8 mouse cellular contexts compared by ENCODE assay signal in genomic region chr5:137287032-137287952, GRCm38 (mm10). TPM values are rescaled to one million over a fixed set of nuclear protein-coding genes. Genes with fewer than 3 reads are reported as not detected.
DNase-seq lines count a peak whose midpoint lies in the region; ATAC-seq lines count a peak whose summit lies in the region.

Gene Ache, plus strand, starts transcription at chr5:137287519.

- H3K27ac ChIP-seq in intestine, embryonic 14.5 days (ENCODE audit: low read depth): no peak within 1 kb of the TSS
- peak within 1 kb of the TSS; percentile 100 for H3K27ac ChIP-seq in liver, embryonic 12.5 days

- no peaks in the 10 kb centered on the region for H3K9me3 ChIP-seq in intestine, embryonic 14.5 days (ENCODE audit: control insufficient read depth, low read length)
- no peaks in the 10 kb centered on the region for H3K9me3 ChIP-seq in liver, embryonic 12.5 days (replicated peaks)

- peak within 1 kb of the TSS; percentile 71 for H3K4me2 ChIP-seq in intestine, embryonic 14.5 days (ENCODE audit: low read length)
- peak within 1 kb of the TSS; percentile 100 for H3K4me2 ChIP-seq in liver, embryonic 12.5 days

- H3K27me3 ChIP-seq in intestine, embryonic 14.5 days (replicated peaks; ENCODE audit: control insufficient read depth, insufficient read depth, low read length): peaks cover 45% of the 10 kb centered on the region
- peaks cover 41% of the 10 kb centered on the region for H3K27me3 ChIP-seq in liver, embryonic 12.5 days (replicated peaks)

- 2% methylated on average over 38 of the region's 40 CpGs for WGBS in intestine, embryonic 14.5 days
- WGBS in liver, embryonic 12.5 days (ENCODE audit: insufficient replicate concordance): 2% methylated on average over 40 of the region's 40 CpGs

- ATAC-seq in CD4-positive, CD25-positive, alpha-beta regulatory T cell, adult 4 months: peak; percentile 36
- ATAC-seq in intestine, embryonic 14.5 days (replicated peaks; ENCODE audit: low FRiP score, low TSS enrichment, low read depth): peak; percentile 34
- no peak for ATAC-seq in liver, embryonic 12.5 days

- H3K9ac ChIP-seq in intestine, embryonic 14.5 days (ENCODE audit: low read length): peak within 1 kb of the TSS; percentile 32; the same call in 1 of the 2 replicates
- peak within 1 kb of the TSS; percentile 91 for H3K9ac ChIP-seq in liver, embryonic 12.5 days

- no peaks in the 10 kb centered on the region for H3K36me3 ChIP-seq in intestine, embryonic 14.5 days (ENCODE audit: control insufficient read depth, insufficient read depth, low read length)
- peaks cover 11% of the 10 kb centered on the region for H3K36me3 ChIP-seq in liver, embryonic 12.5 days

- H3K4me3 ChIP-seq in intestine, embryonic 14.5 days (ENCODE audit: low read depth, low read length): peak within 1 kb of the TSS; percentile 37
- H3K4me3 ChIP-seq in liver, embryonic 12.5 days: peak within 1 kb of the TSS; percentile 77

- DNase-seq in A20 (ENCODE audit: low read depth, low spot score): peak; percentile 21
- peak; percentile 93 for DNase-seq in cerebellum, adult 9-11 months
- DNase-seq in frontal cortex, adult 2 months (ENCODE audit: extremely low spot score in 1 of 2, low spot score in 1 of 2): peak in 1 of 2 experiments; percentile 78
- peak; percentile 74 for DNase-seq in intestine, embryonic 14.5 days (ENCODE audit: low spot score)
- DNase-seq in right cerebral cortex, postnatal 14 days: peak; percentile 79
- no peak for DNase-seq in c-Kit-positive CD71-positive TER-119-positive erythroid progenitor cells, embryonic 14.5 days (ENCODE audit: low spot score)

- peaks cover 21% of the 10 kb centered on the region for H3K4me1 ChIP-seq in intestine, embryonic 14.5 days (replicated peaks; ENCODE audit: control insufficient read depth, insufficient read depth, low read length)
- H3K4me1 ChIP-seq in liver, embryonic 12.5 days: peaks cover 60% of the 10 kb centered on the region

RNA-seq across cellular contexts. Expression of gene Ache, which starts in this region (rescaled TPM):
- under 1 TPM in 1 of 2 experiments, not detected in 1; 0.16 TPM for polyA plus RNA-seq in CD4-positive, CD25-positive, alpha-beta regulatory T cell, adult 4 months (2017; shearing (Covaris generic))
- 63.7 and 65.6 TPM in 2 replicates for polyA plus RNA-seq in frontal cortex, adult 2 months (2012; rRNA removed)
- polyA plus RNA-seq in intestine, embryonic 14.5 days (2014; fragmentation: Nextera tagmentation; extraction: Ambion mirVana): 11.7 and 13.6 TPM in 2 replicates
- polyA plus RNA-seq in liver, embryonic 12.5 days (2016; fragmentation: Nextera tagmentation; extraction: Ambion mirVana): 23.4 and 26.2 TPM in 2 replicates

Comparison
In these comparisons a context has a peak if more than half of its experiments do, and no peak if none do; other contexts are left out.
1. RNA of gene Ache (polyA plus RNA-seq): 63.7 to 65.6 TPM in frontal cortex, adult 2 months, 23.4 to 26.2 TPM in liver, embryonic 12.5 days and 11.7 to 13.6 TPM in intestine, embryonic 14.5 days; 0.16 TPM in CD4-positive, CD25-positive, alpha-beta regulatory T cell, adult 4 months; every median in the first group is over 10 times any median in the second.
2. Peak in ATAC-seq in CD4-positive, CD25-positive, alpha-beta regulatory T cell, adult 4 months; RNA of the gene not detected or under 1 TPM.